Mouse (Mus musculus) liver, embryonic 16.5 days (tissue): ENCODE measurements around the gene Olfr464. TPM values are rescaled to one million over a fixed set of nuclear protein-coding genes. Genes with fewer than 3 reads are reported as not detected.
A peak's percentile ranks its signal among the peaks of the same experiment; 100 is the strongest.

Experiments
- ATAC-seq: fragments of 200-750 bp; cut with Nextera tagmentation; 2 replicates; pipeline ENCODE4 v1.8.0; 2017; ENCODE audit warnings: low read depth, mild to moderate bottlenecking, moderate number of reproducible peaks, moderate library complexity
- H3K27ac ChIP-seq: fragments of 300-500 bp; sonication (generic); 2 replicates; pipeline ENCODE4 v1.5.1; 2014; ENCODE audit warnings: mild to moderate bottlenecking, low read length
- H3K27me3 ChIP-seq: fragments of 300-500 bp; sonication (generic); 2 replicates; pipeline ENCODE4 v1.6.1; 2014; ENCODE audit warnings: low read depth, low read length, mixed read lengths; ENCODE audit not compliant: control insufficient read depth, insufficient read depth
- H3K36me3 ChIP-seq: fragments of 300-500 bp; sonication (generic); 2 replicates; pipeline ENCODE4 v1.6.1; 2014; ENCODE audit warnings: mild to moderate bottlenecking; ENCODE audit not compliant: control insufficient read depth, insufficient read depth
- H3K4me1 ChIP-seq: fragments of 300-500 bp; sonication (generic); 2 replicates; pipeline ENCODE4 v1.6.1; 2014; ENCODE audit warnings: low read depth, low read length, mixed read lengths; ENCODE audit not compliant: control insufficient read depth
- H3K4me2 ChIP-seq: fragments of 300-500 bp; sonication (generic); 2 replicates; pipeline ENCODE4 v1.6.1; 2014; ENCODE audit warnings: low read depth, low read length, mixed read lengths
- H3K4me3 ChIP-seq: fragments of 300-500 bp; sonication (generic); 2 replicates; pipeline ENCODE4 v1.5.1; 2014; ENCODE audit warnings: low read depth, mild to moderate bottlenecking, low read length
- H3K9ac ChIP-seq: fragments of 300-500 bp; sonication (generic); 2 replicates; pipeline ENCODE4 v1.6.1; 2014; ENCODE audit warnings: low read depth, low read length
- H3K9me3 ChIP-seq: fragments of 300-500 bp; sonication (generic); replicated peaks from 2 replicates; pipeline ENCODE4 v1.6.1; 2016; ENCODE audit warnings: low read length; ENCODE audit not compliant: control insufficient read depth
- WGBS: fragments of 180-500 bp; shearing (Covaris S2); extraction: QIAGEN DNeasy Blood & Tissue Kit; methylation state at CpG from one replicate; pipeline ENCODE4 v1.1.7; 2014; ENCODE audit not compliant: insufficient replicate concordance; 5-methylcytosine and 5-hydroxymethylcytosine counted together
- polyA plus RNA-seq: library from polyadenylated mRNA; unstranded; fragments of >200 nt; fragmentation: Nextera tagmentation; extraction: Ambion mirVana; gene quantifications from 2 replicates; pipeline ENCODE4 v1.2.1, GENCODE M21; 2015

The Olfr464 gene
- not detected in 2 replicates for polyA plus RNA-seq

DNA sequence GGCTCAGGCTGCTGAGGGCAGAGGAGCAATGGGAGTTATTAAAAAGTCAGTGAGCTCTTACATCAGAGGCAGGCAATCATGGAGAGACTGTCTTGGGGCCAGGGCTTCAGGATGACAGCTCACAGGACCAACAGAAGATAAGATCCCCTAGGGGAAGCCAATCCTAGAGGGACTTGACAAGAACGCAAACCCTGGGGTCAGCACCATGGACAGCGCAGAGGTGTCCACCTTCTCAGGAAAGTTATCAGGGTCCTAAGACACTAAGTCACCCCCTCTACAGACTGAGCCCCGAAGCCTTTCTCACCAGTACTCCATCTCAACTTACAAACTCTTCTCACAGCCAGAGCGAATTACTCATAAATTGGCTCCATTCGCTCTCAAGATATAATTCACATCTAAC, at the start of gene Olfr464:
TSS of gene Olfr464 (minus strand) at position 2 of the 400 bp plus-strand sequence.
- WGBS: 20% methylated on average over 5 of the region's 5 CpGs
- H3K4me1 ChIP-seq: no peaks in the 10 kb centered on the region
- ATAC-seq: no peak

DNA sequence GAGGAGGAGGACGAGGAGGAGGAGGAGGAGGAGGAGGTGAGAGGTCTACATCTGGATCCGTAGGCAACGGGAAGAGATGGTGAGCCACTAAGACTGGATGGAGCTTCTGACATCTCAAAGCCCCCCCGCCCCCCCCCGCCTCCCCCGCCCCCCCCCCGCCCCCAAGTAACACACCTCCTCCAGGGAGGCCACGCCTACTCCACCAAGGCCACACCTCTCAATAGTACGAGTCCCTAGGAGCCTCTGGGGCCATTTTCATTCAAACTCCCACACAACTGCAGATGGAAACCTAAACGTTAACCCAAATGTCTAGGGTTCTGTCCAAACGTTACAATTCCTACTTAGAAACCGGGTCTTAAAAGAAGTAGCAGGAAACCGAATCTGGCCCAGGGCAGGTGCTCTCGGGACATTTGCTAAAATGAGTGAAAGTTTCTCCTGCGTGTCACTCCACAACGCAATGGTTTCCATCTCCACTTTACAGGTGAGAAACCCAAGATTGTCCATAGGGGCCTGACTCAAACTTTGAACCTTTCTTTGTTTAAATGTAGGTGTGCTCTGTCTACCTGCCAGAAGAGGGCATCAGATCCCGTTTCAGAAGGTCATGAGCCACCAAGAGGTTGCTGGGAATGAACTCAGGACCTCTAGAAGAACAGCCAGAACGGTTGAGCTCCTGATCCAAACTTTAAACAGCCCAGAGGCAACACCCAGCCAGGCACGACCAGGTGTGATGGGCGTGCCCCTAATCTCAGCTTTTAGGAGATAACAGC, 47.8 kb upstream of the Olfr464 start:
- Histone ChIP-seq H3K27ac (no peak overlapping the region), H3K36me3 (no peaks in the 10 kb centered on the region), H3K4me2 (peak overlapping the region; percentile 41; the same call in 1 of the 2 replicates), H3K4me1 (peaks cover 2% of the 10 kb centered on the region; the same call in 1 of the 2 replicates), H3K9ac (no peak overlapping the region), H3K9me3 (no peaks in the 10 kb centered on the region), H3K4me3 (no peak overlapping the region), H3K27me3 (no peaks in the 10 kb centered on the region)
- ATAC-seq: no peak
- WGBS: 17% methylated on average over 12 of the region's 20 CpGs

More for the DNA sequence above, at the start of gene Olfr464:
- Histone ChIP-seq H3K9ac (no peak within 1 kb of the TSS), H3K27me3 (no peaks in the 10 kb centered on the region), H3K27ac (no peak within 1 kb of the TSS), H3K4me2 (no peak within 1 kb of the TSS), H3K36me3 (no peaks in the 10 kb centered on the region), H3K9me3 (no peaks in the 10 kb centered on the region), H3K4me3 (no peak within 1 kb of the TSS)

DNA sequence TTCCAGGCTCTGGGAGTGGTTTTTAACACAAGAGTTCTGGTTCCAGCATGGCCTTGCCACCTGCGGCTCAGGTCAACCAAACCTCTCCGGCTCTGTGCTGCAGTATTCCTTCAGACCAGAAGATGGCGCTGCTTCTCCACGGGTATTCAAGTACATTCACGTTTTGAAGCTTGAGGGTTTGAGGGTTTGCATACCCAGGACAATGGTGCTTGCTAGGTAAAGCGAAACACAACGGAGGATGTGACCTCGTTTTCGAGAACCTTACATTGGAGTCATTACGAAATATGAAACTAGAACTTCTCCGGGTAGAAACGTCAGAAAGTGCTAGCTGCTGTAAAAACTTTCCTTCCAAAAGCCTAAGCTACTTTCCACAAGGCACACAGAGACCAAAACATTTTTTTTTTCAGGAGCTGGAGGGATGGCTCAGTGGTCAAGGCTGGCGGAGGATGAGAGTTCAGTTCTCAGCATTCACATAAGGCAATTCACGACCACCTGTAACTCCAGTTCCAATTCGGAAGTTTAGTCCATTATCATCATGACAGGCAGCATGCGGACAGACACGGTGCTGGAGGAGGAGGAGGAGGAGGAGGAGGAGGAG, 47.0 kb upstream of the Olfr464 start:
- H3K9me3 ChIP-seq: no peaks in the 10 kb centered on the region
- peak overlapping the region; percentile 41 for H3K4me2 ChIP-seq
- peak overlapping the region; percentile 7 for H3K4me3 ChIP-seq
- ATAC-seq: 0 out of 2 replicates have a peak, but pooled peaks have one; percentile 11
- H3K36me3 ChIP-seq: no peaks in the 10 kb centered on the region
- no peaks in the 10 kb centered on the region for H3K27me3 ChIP-seq
- H3K4me1 ChIP-seq: peaks cover 2% of the 10 kb centered on the region; the same call in 1 of the 2 replicates
- 2% methylated on average over 16 of the region's 17 CpGs for WGBS
- no peak overlapping the region for H3K27ac ChIP-seq
- no peak overlapping the region for H3K9ac ChIP-seq

DNA sequence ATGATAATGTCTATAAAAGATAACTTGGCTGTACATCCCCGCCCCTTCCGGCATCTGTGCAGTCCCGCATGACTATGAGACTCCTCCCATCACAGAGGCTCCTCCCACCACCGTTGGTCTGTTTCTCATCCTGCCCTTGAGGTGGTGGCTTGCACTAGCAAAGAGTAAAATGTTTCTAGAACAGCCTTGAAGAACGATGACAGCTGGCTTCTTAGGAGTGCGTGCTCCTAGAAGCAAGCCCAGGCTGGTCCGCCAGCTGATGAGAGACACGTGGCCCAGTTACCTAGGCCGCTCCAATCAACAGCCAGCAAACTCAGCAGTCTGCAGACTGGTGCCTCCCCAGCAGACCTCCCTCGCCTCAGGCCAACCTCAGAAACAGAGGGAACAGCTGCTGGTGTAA, 45.4 kb upstream of the Olfr464 start:
- H3K4me2 ChIP-seq: no peak overlapping the region
- peaks cover 2% of the 10 kb centered on the region; the same call in 1 of the 2 replicates for H3K4me1 ChIP-seq
- no peak for ATAC-seq
- no peaks in the 10 kb centered on the region for H3K36me3 ChIP-seq
- no peak overlapping the region for H3K9ac ChIP-seq
- H3K27me3 ChIP-seq: no peaks in the 10 kb centered on the region
- WGBS: 38% methylated on average over 10 of the region's 10 CpGs
- no peak overlapping the region for H3K4me3 ChIP-seq
- H3K27ac ChIP-seq: no peak overlapping the region
- H3K9me3 ChIP-seq: no peaks in the 10 kb centered on the region

DNA sequence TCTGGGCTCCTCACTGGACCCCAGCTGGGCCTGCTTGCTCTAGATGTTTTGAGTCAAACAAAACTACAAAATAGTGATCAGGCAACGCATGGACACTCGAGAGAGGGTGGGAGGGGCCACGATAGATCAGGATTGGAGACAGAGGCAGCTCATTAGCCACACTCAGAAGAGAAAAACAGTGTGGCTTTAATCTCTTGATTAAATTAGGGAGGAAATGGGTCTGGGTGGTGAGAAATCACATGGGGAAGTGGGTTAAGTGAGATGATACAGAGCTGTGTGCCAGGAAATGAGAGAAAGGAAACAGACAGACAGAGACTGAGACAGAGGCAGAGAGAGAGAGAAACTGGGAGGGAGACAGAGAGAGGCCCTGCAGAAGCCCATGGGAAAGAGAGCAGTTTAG, 44.5 kb upstream of the Olfr464 start:
- no peaks in the 10 kb centered on the region for H3K27me3 ChIP-seq

DNA sequence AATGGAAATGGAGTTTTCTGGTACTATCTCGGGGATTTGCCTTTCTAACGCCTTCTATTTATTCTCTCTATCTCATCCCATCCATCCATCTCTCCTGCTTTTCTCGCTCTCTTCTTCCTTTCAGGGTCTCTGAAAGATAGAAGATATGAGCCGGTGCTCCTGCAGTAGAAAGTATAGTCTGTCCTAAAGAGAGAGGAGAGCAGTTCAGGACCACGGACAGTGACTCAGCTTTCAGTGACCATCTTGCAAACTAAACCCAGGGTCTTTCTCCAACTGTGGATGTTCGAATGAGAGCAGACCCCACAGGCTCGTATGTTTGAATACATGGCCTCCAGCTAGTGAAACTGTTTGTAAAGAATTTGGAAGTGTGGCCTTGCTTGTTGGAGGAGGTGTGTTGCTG, 36.3 kb upstream of the Olfr464 start:
- Histone ChIP-seq H3K4me1 (no peaks in the 10 kb centered on the region), H3K4me2 (no peak overlapping the region), H3K36me3 (no peaks in the 10 kb centered on the region), H3K4me3 (no peak overlapping the region), H3K9ac (no peak overlapping the region), H3K27ac (no peak overlapping the region), H3K9me3 (no peaks in the 10 kb centered on the region), H3K27me3 (no peaks in the 10 kb centered on the region)
- ATAC-seq: no peak
- WGBS: 27% methylated on average over 7 of the region's 7 CpGs

More for the DNA sequence above, 44.5 kb upstream of the Olfr464 start:
- H3K36me3 ChIP-seq: no peaks in the 10 kb centered on the region
- 26% methylated on average over 3 of the region's 3 CpGs for WGBS
- no peak for ATAC-seq
- peaks cover 2% of the 10 kb centered on the region; the same call in 1 of the 2 replicates for H3K4me1 ChIP-seq
- no peaks in the 10 kb centered on the region for H3K9me3 ChIP-seq
- no peak overlapping the region for H3K9ac ChIP-seq
- H3K4me3 ChIP-seq: no peak overlapping the region
- H3K27ac ChIP-seq: no peak overlapping the region
- H3K4me2 ChIP-seq: no peak overlapping the region

DNA sequence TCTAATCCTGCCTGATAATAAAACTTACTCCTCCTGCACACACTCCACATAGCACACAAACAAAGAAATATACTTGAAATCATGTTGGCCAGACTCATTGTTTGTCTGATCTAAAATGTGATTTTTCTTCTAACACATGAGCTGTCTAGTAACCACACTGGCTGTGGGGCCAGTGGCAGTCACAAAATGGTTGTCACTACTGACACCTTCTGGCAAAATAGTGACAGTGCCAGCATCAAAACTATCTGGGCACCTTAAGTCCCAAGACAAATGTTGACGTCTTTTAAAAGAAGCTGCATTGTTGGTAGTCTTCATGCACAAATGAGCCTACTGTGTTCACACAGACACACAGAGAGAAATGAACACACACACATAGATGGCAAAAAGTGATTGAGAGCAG, 34.4 kb upstream of the Olfr464 start:
- no peak overlapping the region for H3K27ac ChIP-seq
- H3K9me3 ChIP-seq: no peaks in the 10 kb centered on the region
- WGBS: 5% methylated on average over 1 of the region's 1 CpGs
- no peaks in the 10 kb centered on the region for H3K36me3 ChIP-seq
- ATAC-seq: no peak
- H3K9ac ChIP-seq: no peak overlapping the region
- no peak overlapping the region for H3K4me2 ChIP-seq
- no peak overlapping the region for H3K4me3 ChIP-seq
- no peaks in the 10 kb centered on the region for H3K27me3 ChIP-seq
- H3K4me1 ChIP-seq: no peaks in the 10 kb centered on the region

DNA sequence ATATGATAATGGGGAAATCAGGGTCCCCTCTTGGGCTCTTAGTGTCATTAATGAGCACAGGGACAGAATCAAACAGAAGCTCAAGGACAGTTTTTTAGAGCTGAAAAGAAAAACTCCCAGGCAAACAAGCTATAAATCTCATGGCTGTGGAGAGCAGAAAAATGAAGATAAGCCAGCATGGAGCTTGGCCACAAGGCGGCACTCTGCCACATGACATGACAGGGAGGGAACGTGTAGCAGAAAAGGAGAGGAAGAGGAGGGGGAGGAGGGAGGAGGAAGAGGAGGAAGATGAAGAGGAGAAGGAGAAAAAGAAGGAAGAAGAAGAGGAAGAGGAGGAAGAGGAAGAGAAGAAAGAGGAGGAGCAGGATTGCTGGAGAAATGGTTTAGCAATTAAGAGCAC, 29.2 kb upstream of the Olfr464 start:
- Histone ChIP-seq H3K27me3 (no peaks in the 10 kb centered on the region), H3K36me3 (no peaks in the 10 kb centered on the region), H3K4me2 (no peak overlapping the region), H3K4me3 (no peak overlapping the region), H3K4me1 (no peaks in the 10 kb centered on the region), H3K27ac (no peak overlapping the region), H3K9me3 (no peaks in the 10 kb centered on the region), H3K9ac (no peak overlapping the region)
- WGBS: 0% methylated on average over 2 of the region's 2 CpGs
- ATAC-seq: no peak

DNA sequence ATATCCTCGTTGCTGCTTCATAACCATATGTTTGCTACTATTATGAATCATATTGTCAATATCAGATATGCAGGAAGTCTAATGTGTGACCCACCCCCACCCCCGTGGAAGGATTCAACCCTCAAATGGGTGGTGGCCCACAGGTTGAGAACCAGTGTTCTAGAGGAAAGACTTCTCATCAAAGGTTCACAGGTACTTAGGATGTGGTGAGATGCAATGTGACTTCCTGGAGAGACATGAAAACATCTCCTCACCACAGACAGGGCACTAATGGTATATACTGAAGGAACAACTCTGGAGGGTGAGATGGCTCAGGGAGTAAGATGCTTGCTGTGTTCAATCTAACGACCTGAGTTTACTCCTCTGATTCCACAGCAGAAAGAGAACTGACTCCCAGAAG, 14.7 kb upstream of the Olfr464 start:
- Histone ChIP-seq H3K27me3 (no peaks in the 10 kb centered on the region), H3K36me3 (no peaks in the 10 kb centered on the region), H3K4me2 (no peak overlapping the region), H3K4me3 (no peak overlapping the region), H3K9ac (no peak overlapping the region), H3K9me3 (no peaks in the 10 kb centered on the region), H3K27ac (no peak overlapping the region), H3K4me1 (no peaks in the 10 kb centered on the region)
- ATAC-seq: no peak
- WGBS: 40% methylated on average over 3 of the region's 3 CpGs
